Mouse (Mus musculus) midbrain, embryonic 10.5 days (tissue): ENCODE measurements at regions not wholly inside any gene's neighbourhood (a gene's known extent, or its start where the extent isn't known, plus 50 kb on each side); places are given as distances from the start of the nearest gene placed in this dataset.

Experiments used
- DNase-seq: peaks from one replicate; pipeline ENCODE4 v3.0.0-alpha.2; 2017; ENCODE audit warnings: low spot score
- H3K27ac ChIP-seq: fragments of 300-500 bp; sonication (generic); replicated peaks from 2 replicates; pipeline ENCODE4 v1.5.1; 2016; ENCODE audit warnings: mild to moderate bottlenecking
- H3K27me3 ChIP-seq: fragments of 300-500 bp; sonication (generic); 2 replicates; pipeline ENCODE4 v1.6.1; 2016; ENCODE audit warnings: low read depth, mild to moderate bottlenecking; ENCODE audit not compliant: poor library complexity, severe bottlenecking
- H3K36me3 ChIP-seq: fragments of 300-500 bp; sonication (generic); 2 replicates; pipeline ENCODE4 v1.6.1; 2016; ENCODE audit warnings: mild to moderate bottlenecking, moderate library complexity
- H3K4me1 ChIP-seq: fragments of 300-500 bp; sonication (generic); 2 replicates; pipeline ENCODE4 v1.6.1; 2016
- H3K4me3 ChIP-seq: fragments of 300-500 bp; sonication (generic); 2 replicates; pipeline ENCODE4 v1.5.1; 2016; ENCODE audit warnings: mild to moderate bottlenecking, moderate library complexity
- H3K9me3 ChIP-seq: fragments of 300-500 bp; sonication (generic); replicated peaks from 2 replicates; pipeline ENCODE4 v1.6.1; 2016; ENCODE audit warnings: mild to moderate bottlenecking
- WGBS: fragments of 180-500 bp; shearing (Covaris S2); methylation state at CpG from one replicate; pipeline ENCODE4 v1.1.7; 2016; 5-methylcytosine and 5-hydroxymethylcytosine counted together

GRCm38 (mm10) chr7:134436917-134437316 is 51.5 kb upstream of the D7Ertd443e start:
- no peaks in the 10 kb centered on the region for H3K4me1 ChIP-seq
- H3K9me3 ChIP-seq = no peaks in the 10 kb centered on the region
- H3K27me3 ChIP-seq = no peaks in the 10 kb centered on the region
- no peak for DNase-seq
- WGBS = 94% methylated on average over 3 of the region's 3 CpGs
- no peak overlapping the region for H3K4me3 ChIP-seq
- H3K27ac ChIP-seq = no peak overlapping the region
- H3K36me3 ChIP-seq = no peaks in the 10 kb centered on the region

GRCm38 (mm10) chr7:134439281-134439680 is 53.8 kb upstream of the D7Ertd443e start:
- Histone ChIP-seq H3K27ac (no peak overlapping the region), H3K27me3 (no peaks in the 10 kb centered on the region), H3K36me3 (no peaks in the 10 kb centered on the region), H3K4me3 (no peak overlapping the region), H3K9me3 (no peaks in the 10 kb centered on the region), H3K4me1 (no peaks in the 10 kb centered on the region)
- DNase-seq = no peak
- WGBS = 92% methylated on average over 5 of the region's 5 CpGs

- no peak overlapping the region for H3K27ac ChIP-seq
- no peaks in the 10 kb centered on the region for H3K36me3 ChIP-seq
- peaks cover 2% of the 10 kb centered on the region; the same call in 1 of the 2 replicates for H3K4me1 ChIP-seq
- WGBS = 83% methylated on average over 8 of the region's 8 CpGs
- no peaks in the 10 kb centered on the region for H3K27me3 ChIP-seq
- H3K9me3 ChIP-seq = no peaks in the 10 kb centered on the region
- DNase-seq = no peak
- no peak overlapping the region for H3K4me3 ChIP-seq
Observed at GRCm38 (mm10) chr7:134445008-134445806, 59.7 kb upstream of the D7Ertd443e start.

GRCm38 (mm10) chr7:134447648-134448202 is 62.3 kb upstream of the D7Ertd443e start:
- no peak for DNase-seq

GRCm38 (mm10) chr7:134448831-134449230 is 63.4 kb upstream of the D7Ertd443e start:
- Histone ChIP-seq H3K27ac (no peak overlapping the region), H3K4me3 (no peak overlapping the region), H3K36me3 (no peaks in the 10 kb centered on the region), H3K27me3 (no peaks in the 10 kb centered on the region), H3K4me1 (peaks cover 2% of the 10 kb centered on the region; the same call in 1 of the 2 replicates), H3K9me3 (0 out of 2 replicates have a peak, but pooled peaks cover 6% of the 10 kb centered on the region)
- no peak for DNase-seq
- 92% methylated on average over 2 of the region's 2 CpGs for WGBS

More at GRCm38 (mm10) chr7:134447648-134448202, 62.3 kb upstream of the D7Ertd443e start:
- Histone ChIP-seq H3K4me3 (no peak overlapping the region), H3K36me3 (no peaks in the 10 kb centered on the region), H3K27me3 (no peaks in the 10 kb centered on the region), H3K9me3 (no peaks in the 10 kb centered on the region), H3K4me1 (peaks cover 2% of the 10 kb centered on the region; the same call in 1 of the 2 replicates), H3K27ac (no peak overlapping the region)

- Histone ChIP-seq H3K27me3 (no peaks in the 10 kb centered on the region), H3K9me3 (no peaks in the 10 kb centered on the region), H3K36me3 (no peaks in the 10 kb centered on the region), H3K4me3 (no peak overlapping the region), H3K27ac (no peak overlapping the region), H3K4me1 (peaks cover 18% of the 10 kb centered on the region)
- DNase-seq = no peak
- 91% methylated on average over 3 of the region's 3 CpGs for WGBS
Observed at GRCm38 (mm10) chr7:134462677-134463076, 77.2 kb upstream of the D7Ertd443e start.

GRCm38 (mm10) chr7:134463380-134463779 is 77.9 kb upstream of the D7Ertd443e start:
- H3K4me1 ChIP-seq = peaks cover 18% of the 10 kb centered on the region

GRCm38 (mm10) chr7:134467216-134467615 is 81.8 kb upstream of the D7Ertd443e start:
- no peaks in the 10 kb centered on the region for H3K9me3 ChIP-seq
- no peak for DNase-seq
- WGBS = 86% methylated on average over 3 of the region's 3 CpGs
- H3K27me3 ChIP-seq = no peaks in the 10 kb centered on the region
- H3K4me3 ChIP-seq = no peak overlapping the region
- H3K36me3 ChIP-seq = no peaks in the 10 kb centered on the region
- H3K27ac ChIP-seq = no peak overlapping the region
- peaks cover 2% of the 10 kb centered on the region; the same call in 1 of the 2 replicates for H3K4me1 ChIP-seq

More at GRCm38 (mm10) chr7:134463380-134463779, 77.9 kb upstream of the D7Ertd443e start:
- Histone ChIP-seq H3K27ac (no peak overlapping the region), H3K4me3 (no peak overlapping the region), H3K27me3 (no peaks in the 10 kb centered on the region), H3K9me3 (no peaks in the 10 kb centered on the region), H3K36me3 (no peaks in the 10 kb centered on the region)
- WGBS = 94% methylated on average over 4 of the region's 4 CpGs
- no peak for DNase-seq

GRCm38 (mm10) chr7:134471286-134471685 is 85.8 kb upstream of the D7Ertd443e start:
- Histone ChIP-seq H3K9me3 (no peaks in the 10 kb centered on the region), H3K27me3 (no peaks in the 10 kb centered on the region), H3K36me3 (no peaks in the 10 kb centered on the region), H3K4me1 (no peaks in the 10 kb centered on the region), H3K27ac (no peak overlapping the region), H3K4me3 (no peak overlapping the region)
- WGBS = 32% methylated on average over 2 of the region's 2 CpGs
- DNase-seq = peak; percentile 35

GRCm38 (mm10) chr7:134491326-134491725 is 105.9 kb upstream of the D7Ertd443e start:
- DNase-seq = no peak
- no peaks in the 10 kb centered on the region for H3K27me3 ChIP-seq
- no peak overlapping the region for H3K27ac ChIP-seq
- WGBS = 74% methylated on average over 4 of the region's 4 CpGs
- no peaks in the 10 kb centered on the region for H3K9me3 ChIP-seq
- 0 out of 2 replicates have a peak, but pooled peaks cover 6% of the 10 kb centered on the region for H3K4me1 ChIP-seq
- H3K36me3 ChIP-seq = no peaks in the 10 kb centered on the region
- no peak overlapping the region for H3K4me3 ChIP-seq

- Histone ChIP-seq H3K36me3 (no peaks in the 10 kb centered on the region), H3K27me3 (no peaks in the 10 kb centered on the region), H3K4me1 (peaks cover 15% of the 10 kb centered on the region), H3K9me3 (no peaks in the 10 kb centered on the region), H3K4me3 (no peak overlapping the region), H3K27ac (no peak overlapping the region)
- 87% methylated on average over 11 of the region's 11 CpGs for WGBS
- DNase-seq = no peak
Observed at GRCm38 (mm10) chr7:134497219-134497618, 111.8 kb upstream of the D7Ertd443e start.

- Histone ChIP-seq H3K9me3 (no peaks in the 10 kb centered on the region), H3K36me3 (no peaks in the 10 kb centered on the region), H3K4me3 (no peak overlapping the region), H3K4me1 (peaks cover 15% of the 10 kb centered on the region), H3K27me3 (no peaks in the 10 kb centered on the region), H3K27ac (no peak overlapping the region)
- WGBS = 89% methylated on average over 4 of the region's 4 CpGs
- DNase-seq = no peak
Observed at GRCm38 (mm10) chr7:134497870-134498269, 112.4 kb upstream of the D7Ertd443e start.

- H3K4me1 ChIP-seq = peaks cover 15% of the 10 kb centered on the region
- DNase-seq = no peak
- H3K27ac ChIP-seq = no peak overlapping the region
- H3K36me3 ChIP-seq = no peaks in the 10 kb centered on the region
- H3K27me3 ChIP-seq = no peaks in the 10 kb centered on the region
- 88% methylated on average over 9 of the region's 9 CpGs for WGBS
- no peaks in the 10 kb centered on the region for H3K9me3 ChIP-seq
- no peak overlapping the region for H3K4me3 ChIP-seq
Observed at GRCm38 (mm10) chr7:134498716-134499115, 113.3 kb upstream of the D7Ertd443e start.
